Mouse (Mus musculus) limb, embryonic 13.5 days (tissue): ENCODE measurements at regions not wholly inside any gene's neighbourhood (a gene's known extent, or its start where the extent isn't known, plus 50 kb on each side); places are given as distances from the start of the nearest gene placed in this dataset.

ENCODE experiments used
- ATAC-seq: fragments of 200-750 bp; cut with Nextera tagmentation; 2 replicates; pipeline ENCODE4 v1.8.0; 2017; ENCODE audit warnings: low read depth, moderate number of reproducible peaks, moderate TSS enrichment; ENCODE audit not compliant: low FRiP score
- H3K27ac ChIP-seq: fragments of 300-500 bp; sonication (generic); 2 replicates; pipeline ENCODE4 v1.5.1; 2015; ENCODE audit warnings: inconsistent platforms, mild to moderate bottlenecking, moderate library complexity
- H3K27me3 ChIP-seq: fragments of 300-500 bp; sonication (generic); 2 replicates; pipeline ENCODE4 v1.6.1; 2015; ENCODE audit warnings: mild to moderate bottlenecking, inconsistent platforms
- H3K36me3 ChIP-seq: fragments of 300-500 bp; sonication (generic); 2 replicates; pipeline ENCODE4 v1.6.1; 2015; ENCODE audit warnings: inconsistent platforms, mild to moderate bottlenecking, moderate library complexity
- H3K4me1 ChIP-seq: fragments of 300-500 bp; sonication (generic); 2 replicates; pipeline ENCODE4 v1.6.1; 2015; ENCODE audit warnings: inconsistent platforms
- H3K4me2 ChIP-seq: fragments of 300-500 bp; sonication (generic); replicated peaks from 2 replicates; pipeline ENCODE4 v1.6.1; 2015; ENCODE audit warnings: inconsistent platforms, mild to moderate bottlenecking, moderate library complexity
- H3K4me3 ChIP-seq: fragments of 300-500 bp; sonication (generic); 2 replicates; pipeline ENCODE4 v1.5.1; 2015; ENCODE audit warnings: moderate library complexity, mild to moderate bottlenecking, inconsistent platforms
- H3K9ac ChIP-seq: fragments of 300-500 bp; sonication (generic); 2 replicates; pipeline ENCODE4 v1.6.1; 2015; ENCODE audit warnings: mild to moderate bottlenecking, inconsistent platforms
- H3K9me3 ChIP-seq: fragments of 300-500 bp; sonication (generic); 2 replicates; pipeline ENCODE4 v1.6.1; 2016; ENCODE audit warnings: inconsistent platforms
- WGBS: fragments of 180-500 bp; shearing (Covaris S2); methylation state at CpG from one replicate; pipeline ENCODE4 v1.1.7; 2015; 5-methylcytosine and 5-hydroxymethylcytosine counted together

DNA sequence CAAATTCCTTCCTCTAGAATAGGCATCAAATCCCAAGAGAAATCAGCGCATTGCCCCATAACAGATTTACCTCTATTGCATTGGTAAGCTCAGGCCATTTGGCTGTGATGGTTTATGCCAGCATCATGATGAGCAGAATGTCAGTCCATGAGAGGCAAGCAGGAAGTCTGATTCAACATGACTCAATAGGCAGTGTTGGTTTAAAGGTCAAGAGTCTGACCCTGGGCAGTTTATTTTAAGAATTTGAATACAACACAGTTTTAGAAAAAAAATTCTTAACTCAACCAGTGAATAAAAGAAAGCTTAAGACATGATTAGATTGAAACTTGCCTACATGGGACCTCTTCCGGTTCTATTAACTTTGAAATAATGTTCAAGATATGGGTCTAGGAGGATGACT lies 337.7 kb downstream of the Ppargc1a start:
- Histone ChIP-seq H3K4me2 (no peak overlapping the region), H3K36me3 (no peaks in the 10 kb centered on the region), H3K9ac (no peak overlapping the region), H3K4me1 (no peaks in the 10 kb centered on the region), H3K4me3 (no peak overlapping the region), H3K9me3 (no peaks in the 10 kb centered on the region), H3K27ac (no peak overlapping the region), H3K27me3 (no peaks in the 10 kb centered on the region)
- ATAC-seq: no peak
- 96% methylated on average over 2 of the region's 2 CpGs for WGBS

GRCm38 (mm10) chr5:51227996-51228395 lies 339.5 kb downstream of the Ppargc1a start:
- no peak overlapping the region for H3K9ac ChIP-seq
- whole genome bisulfite sequencing: 84% methylated on average over 3 of the region's 3 CpGs
- no peaks in the 10 kb centered on the region for H3K4me1 ChIP-seq
- no peak overlapping the region for H3K4me2 ChIP-seq
- no peaks in the 10 kb centered on the region for H3K36me3 ChIP-seq
- H3K27ac ChIP-seq: no peak overlapping the region
- H3K9me3 ChIP-seq: no peaks in the 10 kb centered on the region
- no peaks in the 10 kb centered on the region for H3K27me3 ChIP-seq
- H3K4me3 ChIP-seq: no peak overlapping the region
- ATAC-seq: no peak

- Histone ChIP-seq H3K27me3 (no peaks in the 10 kb centered on the region), H3K36me3 (no peaks in the 10 kb centered on the region), H3K9me3 (no peaks in the 10 kb centered on the region), H3K27ac (no peak overlapping the region), H3K4me3 (no peak overlapping the region), H3K9ac (no peak overlapping the region), H3K4me1 (no peaks in the 10 kb centered on the region), H3K4me2 (no peak overlapping the region)
- no peak for ATAC-seq
- 95% methylated on average over 1 of the region's 1 CpGs for WGBS
Observed at GRCm38 (mm10) chr5:51203266-51203665, 364.3 kb downstream of the Ppargc1a start.

- H3K36me3 ChIP-seq: no peaks in the 10 kb centered on the region
- H3K27ac ChIP-seq: no peak overlapping the region
- 88% methylated on average over 4 of the region's 4 CpGs for WGBS
- H3K4me2 ChIP-seq: no peak overlapping the region
- H3K27me3 ChIP-seq: no peaks in the 10 kb centered on the region
- H3K4me1 ChIP-seq: no peaks in the 10 kb centered on the region
- H3K9me3 ChIP-seq: no peaks in the 10 kb centered on the region
- no peak overlapping the region for H3K9ac ChIP-seq
- ATAC-seq: no peak
- H3K4me3 ChIP-seq: no peak overlapping the region
Observed at GRCm38 (mm10) chr5:51202525-51203215, 364.9 kb downstream of the Ppargc1a start.

DNA sequence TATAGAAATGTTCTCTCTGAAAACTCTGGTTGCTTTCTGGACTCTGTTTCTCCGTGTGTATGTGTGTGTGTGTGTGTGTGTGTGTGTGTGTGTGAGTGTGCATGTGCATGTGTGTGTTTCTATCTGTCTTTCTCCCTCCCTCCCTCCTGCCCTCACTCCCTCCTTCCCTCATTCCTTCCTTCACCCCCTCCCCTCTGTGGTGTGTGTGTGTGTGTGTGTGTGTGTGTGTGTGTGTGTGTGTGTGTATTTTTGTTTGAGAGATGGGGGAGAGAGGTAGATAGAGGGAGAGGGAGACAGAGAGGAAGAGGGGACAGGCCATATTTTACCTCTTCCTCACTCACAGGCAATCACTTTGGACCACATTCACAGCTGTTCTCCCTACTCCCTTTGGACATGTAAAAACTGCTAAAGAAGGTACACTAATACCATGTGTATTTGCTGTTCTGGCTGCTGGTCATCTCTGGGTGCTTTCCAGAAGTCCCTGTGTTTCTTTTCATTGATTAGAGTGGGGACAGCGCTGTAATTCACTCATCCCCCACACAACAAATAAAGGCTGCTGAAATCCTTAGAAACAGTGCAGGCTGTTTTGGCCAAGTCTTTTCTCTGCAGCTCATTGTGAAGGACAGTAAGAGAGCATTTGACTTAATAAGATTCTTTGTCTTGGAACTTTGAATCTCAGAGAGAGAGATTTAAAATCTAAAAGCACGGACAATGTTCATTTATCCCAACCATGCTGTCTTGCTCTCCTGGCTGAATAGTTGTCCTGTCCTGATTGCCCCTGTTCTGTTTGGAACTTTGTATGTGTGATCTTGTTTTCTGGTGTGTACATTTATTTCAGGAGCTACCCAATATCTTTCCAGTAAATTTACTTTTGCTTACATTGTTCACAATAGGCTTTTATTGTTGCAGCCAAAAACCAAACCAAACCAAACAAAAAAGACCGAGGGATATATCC lies 370.9 kb downstream of the Ppargc1a start:
- no peak overlapping the region for H3K27ac ChIP-seq
- H3K36me3 ChIP-seq: no peaks in the 10 kb centered on the region
- no peak for ATAC-seq
- 72% methylated on average over 4 of the region's 4 CpGs for WGBS
- H3K9ac ChIP-seq: no peak overlapping the region
- H3K4me3 ChIP-seq: no peak overlapping the region
- no peak overlapping the region for H3K4me2 ChIP-seq
- H3K27me3 ChIP-seq: no peaks in the 10 kb centered on the region
- H3K9me3 ChIP-seq: no peaks in the 10 kb centered on the region
- no peaks in the 10 kb centered on the region for H3K4me1 ChIP-seq

- ATAC-seq: no peak
- WGBS: 81% methylated on average over 3 of the region's 3 CpGs
Observed at GRCm38 (mm10) chr5:51190661-51191060, 376.9 kb downstream of the Ppargc1a start.

GRCm38 (mm10) chr5:51169828-51170227 lies 397.7 kb downstream of the Ppargc1a start:
- Histone ChIP-seq H3K4me3 (no peak overlapping the region), H3K4me2 (no peak overlapping the region), H3K36me3 (no peaks in the 10 kb centered on the region), H3K27me3 (no peaks in the 10 kb centered on the region), H3K27ac (no peak overlapping the region), H3K9ac (no peak overlapping the region), H3K4me1 (0 out of 2 replicates have a peak, but pooled peaks cover 3% of the 10 kb centered on the region), H3K9me3 (no peaks in the 10 kb centered on the region)
- WGBS: 98% methylated on average over 1 of the region's 1 CpGs
- no peak for ATAC-seq

More at GRCm38 (mm10) chr5:51190661-51191060, 376.9 kb downstream of the Ppargc1a start:
- no peaks in the 10 kb centered on the region for H3K4me1 ChIP-seq
- no peak overlapping the region for H3K27ac ChIP-seq
- no peaks in the 10 kb centered on the region for H3K27me3 ChIP-seq
- H3K9me3 ChIP-seq: no peaks in the 10 kb centered on the region
- no peaks in the 10 kb centered on the region for H3K36me3 ChIP-seq
- H3K4me3 ChIP-seq: no peak overlapping the region
- H3K4me2 ChIP-seq: no peak overlapping the region
- H3K9ac ChIP-seq: no peak overlapping the region

DNA sequence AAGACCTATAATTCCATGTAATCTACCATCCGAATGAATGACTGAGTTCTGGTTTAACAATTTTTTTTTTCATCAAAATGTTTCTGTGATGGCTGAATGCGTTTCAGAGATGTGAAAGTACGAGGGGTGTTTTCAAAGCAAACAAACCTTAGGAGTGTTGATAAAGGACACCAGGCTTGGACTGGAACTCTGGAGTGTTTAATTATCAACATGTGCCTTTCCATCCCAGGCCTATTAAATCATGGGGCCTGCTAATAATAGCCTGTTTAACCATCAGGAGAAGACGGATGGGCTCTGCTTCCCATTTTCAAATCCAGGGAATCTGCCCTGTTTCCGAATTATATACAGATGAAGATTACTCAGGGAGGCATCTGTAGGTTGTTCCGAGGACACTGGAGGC lies 399.3 kb downstream of the Ppargc1a start:
- no peak overlapping the region for H3K4me3 ChIP-seq
- 0 out of 2 replicates have a peak, but pooled peaks cover 3% of the 10 kb centered on the region for H3K4me1 ChIP-seq
- no peak overlapping the region for H3K9ac ChIP-seq
- H3K27ac ChIP-seq: no peak overlapping the region
- 23% methylated on average over 6 of the region's 6 CpGs for WGBS
- no peaks in the 10 kb centered on the region for H3K9me3 ChIP-seq
- H3K36me3 ChIP-seq: no peaks in the 10 kb centered on the region
- no peak for ATAC-seq
- no peaks in the 10 kb centered on the region for H3K27me3 ChIP-seq
- no peak overlapping the region for H3K4me2 ChIP-seq

DNA sequence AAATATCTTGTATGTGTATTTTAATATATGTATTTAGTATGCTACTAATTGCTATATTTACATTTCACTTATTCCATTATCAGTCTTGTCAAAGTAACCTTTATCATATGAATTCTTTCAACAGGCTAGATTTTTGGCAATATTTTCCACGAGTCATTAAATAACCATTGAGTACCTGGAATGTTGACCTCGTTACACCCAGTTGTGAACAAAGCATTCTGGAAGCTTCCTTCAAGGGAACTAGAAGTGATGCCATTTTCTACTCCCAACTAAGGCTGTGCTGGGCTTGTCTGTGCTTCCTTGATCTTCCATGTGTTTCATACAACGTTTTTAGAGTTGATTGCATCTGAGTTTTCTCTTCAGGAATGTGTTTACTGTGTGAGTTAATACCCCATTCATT lies 410.6 kb downstream of the Ppargc1a start:
- no peak overlapping the region for H3K9ac ChIP-seq
- H3K4me1 ChIP-seq: no peaks in the 10 kb centered on the region
- H3K27me3 ChIP-seq: no peaks in the 10 kb centered on the region
- ATAC-seq: no peak
- H3K4me3 ChIP-seq: no peak overlapping the region
- 56% methylated on average over 3 of the region's 3 CpGs for WGBS
- H3K36me3 ChIP-seq: no peaks in the 10 kb centered on the region
- H3K9me3 ChIP-seq: no peaks in the 10 kb centered on the region
- H3K4me2 ChIP-seq: no peak overlapping the region
- no peak overlapping the region for H3K27ac ChIP-seq

- H3K9ac ChIP-seq: no peak overlapping the region
- WGBS: 87% methylated on average over 4 of the region's 4 CpGs
- H3K4me1 ChIP-seq: no peaks in the 10 kb centered on the region
- H3K27me3 ChIP-seq: no peaks in the 10 kb centered on the region
- no peak overlapping the region for H3K4me3 ChIP-seq
- no peak overlapping the region for H3K4me2 ChIP-seq
- no peak overlapping the region for H3K27ac ChIP-seq
- ATAC-seq: no peak
- H3K9me3 ChIP-seq: no peaks in the 10 kb centered on the region
- H3K36me3 ChIP-seq: no peaks in the 10 kb centered on the region
Observed at GRCm38 (mm10) chr5:51144842-51145241, 422.7 kb downstream of the Ppargc1a start.

- H3K4me2 ChIP-seq: no peak overlapping the region
- H3K27me3 ChIP-seq: no peaks in the 10 kb centered on the region
- no peak overlapping the region for H3K27ac ChIP-seq
- H3K36me3 ChIP-seq: no peaks in the 10 kb centered on the region
- H3K9ac ChIP-seq: no peak overlapping the region
- no peak overlapping the region for H3K4me3 ChIP-seq
- 74% methylated on average over 6 of the region's 6 CpGs for WGBS
- H3K9me3 ChIP-seq: no peaks in the 10 kb centered on the region
- no peak for ATAC-seq
- H3K4me1 ChIP-seq: no peaks in the 10 kb centered on the region
Observed at GRCm38 (mm10) chr5:51125091-51125490, 442.4 kb downstream of the Ppargc1a start.

GRCm38 (mm10) chr5:51110006-51110405 lies 457.5 kb downstream of the Ppargc1a start:
- H3K9ac ChIP-seq: no peak overlapping the region
- no peaks in the 10 kb centered on the region for H3K9me3 ChIP-seq
- no peak for ATAC-seq
- H3K4me2 ChIP-seq: no peak overlapping the region
- H3K4me3 ChIP-seq: no peak overlapping the region
- H3K27me3 ChIP-seq: no peaks in the 10 kb centered on the region
- H3K27ac ChIP-seq: no peak overlapping the region
- 76% methylated on average over 4 of the region's 4 CpGs for WGBS
- no peaks in the 10 kb centered on the region for H3K36me3 ChIP-seq
- no peaks in the 10 kb centered on the region for H3K4me1 ChIP-seq
